Mouse (Mus musculus) heart, postnatal 0 days (tissue): ENCODE measurements at regions not wholly inside any gene's neighbourhood (a gene's known extent, or its start where the extent isn't known, plus 50 kb on each side); places are given as distances from the start of the nearest gene placed in this dataset.

Source experiments
- CTCF ChIP-seq: IDR thresholded peaks from 2 replicates; pipeline ENCODE4 v1.5.1; 2016; ENCODE audit warnings: antibody characterized with exemption, control low read depth, low read depth
- EP300 ChIP-seq: IDR thresholded peaks from 2 replicates; pipeline ENCODE4 v1.6.1; 2016; ENCODE audit warnings: antibody characterized with exemption, low read depth

DNA sequence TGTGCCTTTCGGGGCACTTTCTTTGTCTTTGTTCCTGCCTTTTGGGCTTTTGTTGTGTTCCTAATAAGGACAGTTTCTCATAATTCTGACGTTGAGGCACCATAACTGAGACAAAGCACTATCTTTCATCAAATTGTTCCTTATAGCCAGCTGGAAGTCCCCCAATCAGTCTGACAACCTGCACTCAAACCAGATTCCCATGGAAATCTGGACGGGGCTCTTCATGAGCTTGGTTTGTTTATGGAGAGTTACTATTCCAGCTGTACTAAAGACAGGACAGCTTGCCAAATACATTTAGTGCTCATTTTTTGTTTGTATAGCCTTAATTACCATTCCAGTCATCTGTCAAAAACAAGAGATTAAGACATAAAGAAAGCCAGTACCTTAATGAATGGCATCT lies 229.6 kb upstream of the Ttc29 start:
- no peak for TF ChIP-seq CTCF
- no peak for TF ChIP-seq EP300
